Mouse (Mus musculus): ENCODE data around the gene Rnf123. TPM values are rescaled to one million over a fixed set of nuclear protein-coding genes. Genes with fewer than 3 reads are reported as not detected.

The Rnf123 gene
- total RNA-seq, 1 experiment, result 14.5 TPM

- peaks cover 0 to 4% of the 10 kb centered on the region in 2 experiments; a peak in 1 of 4 replicates for H3K4me1 ChIP-seq (ENCODE audit: control insufficient read depth in 2 of 2, insufficient read depth in 2 of 2, low read length in 2 of 2, poor library complexity in 1 of 2)
- peaks cover 53% of the 10 kb centered on the region for H3K36me3 ChIP-seq (ENCODE audit: control insufficient read depth, insufficient read depth, low read length, poor library complexity, severe bottlenecking)
- in situ Hi-C loops (cut with MboI; ENCODE audit: low sequenced_read_pairs in 2 of 2, unreplicated experiment in 2 of 2), result no loop called here
Observed at GRCm38 (mm10) chr9:108085261-108085660, 2.1 kb upstream of the Rnf123 start.

GRCm38 (mm10) chr9:108083561-108083960 lies 415 bp upstream of the Rnf123 start:
- no peak overlapping the region for H3K27ac ChIP-seq (ENCODE audit: insufficient read depth, low read depth, low read length, poor library complexity, severe bottlenecking)
- peaks cover 0 to 7% of the 10 kb centered on the region in 2 experiments; a peak in 1 of 4 replicates for H3K4me1 ChIP-seq (ENCODE audit: control insufficient read depth in 2 of 2, insufficient read depth in 2 of 2, low read length in 2 of 2, poor library complexity in 1 of 2)
- H3K36me3 ChIP-seq (ENCODE audit: control insufficient read depth, insufficient read depth, low read length, poor library complexity, severe bottlenecking), result peaks cover 39% of the 10 kb centered on the region
- no peak overlapping the region for H3K9ac ChIP-seq (ENCODE audit: insufficient read depth, low read depth, low read length, poor library complexity, severe bottlenecking)
- no peak for DNase-seq (ENCODE audit: low read depth, low spot score)
- in situ Hi-C loops (cut with MboI; ENCODE audit: low sequenced_read_pairs in 2 of 2, unreplicated experiment in 2 of 2), result no loop called here
- no peak for TF ChIP-seq ZNF384 (IDR thresholded peaks at IDR 0.05; ENCODE audit: low read depth, low read length)
- TF ChIP-seq MAFK (IDR thresholded peaks at IDR 0.05; ENCODE audit: insufficient read depth, low read depth, low read length), result no peak
- no peak for TF ChIP-seq ZC3H11A (IDR thresholded peaks at IDR 0.05; ENCODE audit: borderline replicate concordance, low read depth, low read length)
- no peak for TF ChIP-seq HCFC1 (IDR thresholded peaks at IDR 0.05; ENCODE audit: borderline replicate concordance, insufficient read depth, low read length)
- TF ChIP-seq CHD2 (IDR thresholded peaks at IDR 0.05; ENCODE audit: low read depth, low read length), result no peak
- H3K9me3 ChIP-seq (ENCODE audit: control insufficient read depth, insufficient read depth, low read depth, low read length), result no peaks in the 10 kb centered on the region
- H3K4me3 ChIP-seq (ENCODE audit: insufficient read depth in 1 of 2, low read depth in 1 of 2, low read length in 2 of 2, poor library complexity in 1 of 2, severe bottlenecking in 1 of 2), result no peak overlapping the region

More at GRCm38 (mm10) chr9:108085261-108085660, 2.1 kb upstream of the Rnf123 start:
- DNase-seq (ENCODE audit: low read depth, low spot score), result no peak
- no peak overlapping the region for H3K4me3 ChIP-seq (ENCODE audit: insufficient read depth in 1 of 2, low read depth in 1 of 2, low read length in 2 of 2, poor library complexity in 1 of 2, severe bottlenecking in 1 of 2)
- H3K9ac ChIP-seq (ENCODE audit: insufficient read depth, low read depth, low read length, poor library complexity, severe bottlenecking), result no peak overlapping the region
- no peak overlapping the region for H3K27ac ChIP-seq (ENCODE audit: insufficient read depth, low read depth, low read length, poor library complexity, severe bottlenecking)
- no peaks in the 10 kb centered on the region for H3K9me3 ChIP-seq (ENCODE audit: control insufficient read depth, insufficient read depth, low read depth, low read length)
- TF ChIP-seq ZNF384 (IDR thresholded peaks at IDR 0.05; ENCODE audit: low read depth, low read length) (no peak), HCFC1 (IDR thresholded peaks at IDR 0.05; ENCODE audit: borderline replicate concordance, insufficient read depth, low read length) (no peak), ZC3H11A (IDR thresholded peaks at IDR 0.05; ENCODE audit: borderline replicate concordance, low read depth, low read length) (no peak), MAFK (IDR thresholded peaks at IDR 0.05; ENCODE audit: insufficient read depth, low read depth, low read length) (no peak)

- H3K27ac ChIP-seq (ENCODE audit: insufficient read depth, low read depth, low read length, poor library complexity, severe bottlenecking), result no peak overlapping the region
- peak overlapping the region; percentile 50 for H3K9ac ChIP-seq (ENCODE audit: insufficient read depth, low read depth, low read length, poor library complexity, severe bottlenecking)
- H3K36me3 ChIP-seq (ENCODE audit: control insufficient read depth, insufficient read depth, low read length, poor library complexity, severe bottlenecking), result peaks cover 32% of the 10 kb centered on the region
- DNase-seq (ENCODE audit: low read depth, low spot score), result no peak
- peak overlapping the region; percentile 58 to 65 for H3K4me3 ChIP-seq (ENCODE audit: insufficient read depth in 1 of 2, low read depth in 1 of 2, low read length in 2 of 2, poor library complexity in 1 of 2, severe bottlenecking in 1 of 2)
- peaks cover 0 to 7% of the 10 kb centered on the region in 2 experiments; a peak in 1 of 4 replicates for H3K4me1 ChIP-seq (ENCODE audit: control insufficient read depth in 2 of 2, insufficient read depth in 2 of 2, low read length in 2 of 2, poor library complexity in 1 of 2)
- in situ Hi-C loops (cut with MboI; ENCODE audit: low sequenced_read_pairs in 2 of 2, unreplicated experiment in 2 of 2), result no loop called here
- H3K9me3 ChIP-seq (ENCODE audit: control insufficient read depth, insufficient read depth, low read depth, low read length), result no peaks in the 10 kb centered on the region
- no peak for TF ChIP-seq ZC3H11A (IDR thresholded peaks at IDR 0.05; ENCODE audit: borderline replicate concordance, low read depth, low read length)
- no peak for TF ChIP-seq MAFK (IDR thresholded peaks at IDR 0.05; ENCODE audit: insufficient read depth, low read depth, low read length)
- no peak for TF ChIP-seq ZNF384 (IDR thresholded peaks at IDR 0.05; ENCODE audit: low read depth, low read length)
- no peak for TF ChIP-seq CHD2 (IDR thresholded peaks at IDR 0.05; ENCODE audit: low read depth, low read length)
- TF ChIP-seq HCFC1 (IDR thresholded peaks at IDR 0.05; ENCODE audit: borderline replicate concordance, insufficient read depth, low read length), result no peak
Observed at GRCm38 (mm10) chr9:108082549-108082948, 597 bp downstream of the Rnf123 start.

- Histone ChIP-seq H3K9me3 (ENCODE audit: control insufficient read depth, insufficient read depth, low read depth, low read length) (no peaks in the 10 kb centered on the region), H3K27ac (ENCODE audit: insufficient read depth, low read depth, low read length, poor library complexity, severe bottlenecking) (no peak within 1 kb of the TSS), H3K4me3 (ENCODE audit: insufficient read depth in 1 of 2, low read depth in 1 of 2, low read length in 2 of 2, poor library complexity in 1 of 2, severe bottlenecking in 1 of 2) (peak within 1 kb of the TSS; percentile 84 to 87; a peak in 3 of 4 replicates), H3K4me1 (ENCODE audit: control insufficient read depth in 2 of 2, insufficient read depth in 2 of 2, low read length in 2 of 2, poor library complexity in 1 of 2) (peaks cover 0 to 7% of the 10 kb centered on the region in 2 experiments; a peak in 1 of 4 replicates), H3K36me3 (ENCODE audit: control insufficient read depth, insufficient read depth, low read length, poor library complexity, severe bottlenecking) (peaks cover 11% of the 10 kb centered on the region), H3K9ac (ENCODE audit: insufficient read depth, low read depth, low read length, poor library complexity, severe bottlenecking) (peak within 1 kb of the TSS; percentile 35)
- TF ChIP-seq ZC3H11A (IDR thresholded peaks at IDR 0.05; ENCODE audit: borderline replicate concordance, low read depth, low read length), result no peak
- no peak for TF ChIP-seq ZNF384 (IDR thresholded peaks at IDR 0.05; ENCODE audit: low read depth, low read length)
- no peak for TF ChIP-seq CHD2 (IDR thresholded peaks at IDR 0.05; ENCODE audit: low read depth, low read length)
- no peak for TF ChIP-seq HCFC1 (IDR thresholded peaks at IDR 0.05; ENCODE audit: borderline replicate concordance, insufficient read depth, low read length)
- no peak for TF ChIP-seq MAFK (IDR thresholded peaks at IDR 0.05; ENCODE audit: insufficient read depth, low read depth, low read length)
- in situ Hi-C loops (cut with MboI; ENCODE audit: low sequenced_read_pairs in 2 of 2, unreplicated experiment in 2 of 2), result no loop called here
- no peak for DNase-seq (ENCODE audit: low read depth, low spot score)
Observed at GRCm38 (mm10) chr9:108080168-108080567, 3.0 kb downstream of the Rnf123 start, which contains the start of gene Mst1. Mst1 (plus strand) TSS chr9:108080436.
